23 mouse cellular contexts compared by ENCODE assay signal in genomic region chr9:71159686-71160085, GRCm38 (mm10). TPM values are rescaled to one million over a fixed set of nuclear protein-coding genes. Genes with fewer than 3 reads are reported as not detected.
DNase-seq lines count a peak whose midpoint lies in the region; ATAC-seq and TF ChIP-seq lines count a peak whose summit lies in the region.
"Had no signal": no experiment of that assay in that cellular context is flagged by ENCODE, and none has a peak within 500 bp of the region (broad histone marks: within the 10 kb centered on the region; RNA-seq: fewer than 3 reads in every experiment).

No protein-coding gene starts in this region.

- peaks cover 34% of the 10 kb centered on the region for H3K4me1 ChIP-seq in liver, adult 2 months (ENCODE audit: control insufficient read depth, insufficient read depth, low read length)
- H3K4me1 ChIP-seq in liver, embryonic 13.5 days (replicated peaks) = peaks cover 99% of the 10 kb centered on the region
- H3K4me1 ChIP-seq in liver, embryonic 16.5 days (ENCODE audit: control insufficient read depth, low read depth, low read length) = peaks cover 91% of the 10 kb centered on the region
- H3K4me1 ChIP-seq: forebrain, embryonic 13.5 days; hindbrain, embryonic 15.5 days had no signal

- H3K9me3 ChIP-seq in liver, embryonic 13.5 days (replicated peaks) = no peaks in the 10 kb centered on the region
- H3K9me3 ChIP-seq in liver, embryonic 16.5 days (replicated peaks; ENCODE audit: control insufficient read depth, low read length) = no peaks in the 10 kb centered on the region
- H3K9me3 ChIP-seq: forebrain, embryonic 10.5 days; forebrain, embryonic 13.5 days; G1E; hindbrain, embryonic 12.5 days; hindbrain, embryonic 15.5 days had no signal

- peak overlapping the region; percentile 94 for H3K27ac ChIP-seq in liver, adult 2 months (replicated peaks; ENCODE audit: insufficient read depth, low read depth, low read length)
- H3K27ac ChIP-seq in liver, embryonic 13.5 days = peak overlapping the region; percentile 96
- peak overlapping the region; percentile 90 for H3K27ac ChIP-seq in liver, embryonic 16.5 days (ENCODE audit: low read length)
- H3K27ac ChIP-seq: forebrain, embryonic 10.5 days; forebrain, embryonic 13.5 days; hindbrain, embryonic 12.5 days; hindbrain, embryonic 15.5 days had no signal

- peak overlapping the region; percentile 48 for H3K4me3 ChIP-seq in liver, adult 2 months (ENCODE audit: insufficient read depth, low read depth, low read length)
- no peak overlapping the region for H3K4me3 ChIP-seq in liver, embryonic 13.5 days (replicated peaks)
- H3K4me3 ChIP-seq in liver, embryonic 16.5 days (ENCODE audit: low read depth, low read length) = no peak overlapping the region
- H3K4me3 ChIP-seq: forebrain, embryonic 10.5 days; forebrain, embryonic 13.5 days; hindbrain, embryonic 12.5 days; hindbrain, embryonic 15.5 days had no signal

- TF ChIP-seq POLR2A in liver, adult 2 months (IDR thresholded peaks at IDR 0.05; ENCODE audit: extremely low read depth, insufficient read depth, low read length) = no peak

- H3K9ac ChIP-seq in liver, adult 2 months (ENCODE audit: low read depth, low read length) = peak overlapping the region; percentile 69
- no peak overlapping the region; the same call in 1 of the 2 replicates for H3K9ac ChIP-seq in liver, embryonic 13.5 days
- no peak overlapping the region; the same call in 1 of the 2 replicates for H3K9ac ChIP-seq in liver, embryonic 16.5 days (ENCODE audit: low read depth, low read length)
- H3K9ac ChIP-seq: forebrain, embryonic 13.5 days; hindbrain, embryonic 12.5 days; hindbrain, embryonic 15.5 days had no signal

- ATAC-seq in liver, embryonic 13.5 days (ENCODE audit: low read depth) = no peak
- ATAC-seq in liver, embryonic 16.5 days (ENCODE audit: low read depth) = no peak
- no peak for ATAC-seq in megakaryocyte, adult 5-6 weeks (ENCODE audit: poor library complexity, severe bottlenecking)
- ATAC-seq: activated CD4-positive, CD25-positive, alpha-beta regulatory T cell, adult 4 months; forebrain, embryonic 13.5 days; forebrain, embryonic 16.5 days had no signal

- peaks cover 9% of the 10 kb centered on the region for H3K36me3 ChIP-seq in liver, adult 2 months (ENCODE audit: control insufficient read depth, insufficient read depth, low read length)
- H3K36me3 ChIP-seq in liver, embryonic 13.5 days = no peaks in the 10 kb centered on the region
- H3K36me3 ChIP-seq in liver, embryonic 16.5 days (ENCODE audit: control insufficient read depth, insufficient read depth) = no peaks in the 10 kb centered on the region
- H3K36me3 ChIP-seq: forebrain, embryonic 10.5 days; G1E; hindbrain, embryonic 12.5 days; hindbrain, embryonic 15.5 days had no signal

- peaks cover 24% of the 10 kb centered on the region; the same call in 1 of the 2 replicates for H3K79me2 ChIP-seq in liver, adult 2 months (ENCODE audit: control insufficient read depth, insufficient read depth, low read length)

- H3K27me3 ChIP-seq in liver, adult 2 months (ENCODE audit: control insufficient read depth, insufficient read depth, low read length) = no peaks in the 10 kb centered on the region
- H3K27me3 ChIP-seq in liver, embryonic 13.5 days = no peaks in the 10 kb centered on the region
- H3K27me3 ChIP-seq in liver, embryonic 16.5 days (ENCODE audit: control insufficient read depth, insufficient read depth, low read depth, low read length) = no peaks in the 10 kb centered on the region
- H3K27me3 ChIP-seq: CH12.LX; forebrain, embryonic 13.5 days; hindbrain, embryonic 12.5 days; hindbrain, embryonic 15.5 days had no signal

- 15% methylated on average over 5 of the region's 5 CpGs for WGBS in liver, adult 2 months
- 80% methylated on average over 5 of the region's 5 CpGs for WGBS in liver, embryonic 13.5 days (ENCODE audit: insufficient replicate concordance)
- whole genome bisulfite sequencing in liver, embryonic 16.5 days (ENCODE audit: insufficient replicate concordance) = 71% methylated on average over 5 of the region's 5 CpGs

- TF ChIP-seq CTCF in liver, adult 2 months (IDR thresholded peaks at IDR 0.05; ENCODE audit: low read depth, low read length) = no peak

- DNase-seq in liver, adult 2 months (ENCODE audit: extremely low read depth, low read depth, low spot score) = peak; percentile 88
- DNase-seq in liver = no peak
- DNase-seq in liver, embryonic 13.5 days = no peak
- no peak for DNase-seq in MN1 (ENCODE audit: low spot score)
- no peak for DNase-seq in natural killer cell, adult 2 months (ENCODE audit: low spot score in 2 of 2)
- DNase-seq: adrenal gland, postnatal 10 days; adrenal gland, postnatal 36 days; B cell, adult 2 months; cerebellum, adult 18-20 months; cerebellum, adult 9-10 months; cerebellum, postnatal 14 days; gastrocnemius, postnatal 25 days had no signal

- H3K4me2 ChIP-seq in liver, embryonic 13.5 days = no peak overlapping the region
- no peak overlapping the region for H3K4me2 ChIP-seq in liver, embryonic 16.5 days (ENCODE audit: low read depth, low read length)
- H3K4me2 ChIP-seq: forebrain, embryonic 13.5 days; heart, embryonic 11.5 days; hindbrain, embryonic 12.5 days; hindbrain, embryonic 15.5 days had no signal

RNA-seq across cellular contexts. Expression of gene Aqp9, which starts 8.8 kb away (rescaled TPM):
- 254 and 300 TPM in 2 replicates for total RNA-seq in liver, adult 2 months (2014; rRNA removed)
- polyA plus RNA-seq in liver, adult 2 months (2012; rRNA removed) = 110 and 114 TPM in 2 replicates
- 8.3 and 9.3 TPM in 2 replicates for polyA plus RNA-seq in liver, embryonic 13.5 days (2015; fragmentation: Nextera tagmentation; extraction: Ambion mirVana)
- 7.5 and 9.0 TPM in 2 replicates for polyA plus RNA-seq in liver, embryonic 16.5 days (2015; fragmentation: Nextera tagmentation; extraction: Ambion mirVana)
- 12.4 and 15.5 TPM in 2 replicates for total RNA-seq in megakaryocyte, adult 5-6 weeks (2015)
- 13.0 and 16.7 TPM in 2 replicates for total RNA-seq in megakaryocyte, adult 5-6 weeks (2017)
- polyA plus RNA-seq: forebrain, embryonic 10.5 days; hindbrain, embryonic 12.5 days had no signal

RNA-seq across cellular contexts. Expression of gene Aldh1a2, which starts 55.9 kb away (rescaled TPM):
- total RNA-seq in liver, adult 2 months (2014; rRNA removed) = 0.34 and 0.46 TPM in 2 replicates
- polyA plus RNA-seq in liver, adult 2 months (2012; rRNA removed) = 0.09 and 0.16 TPM in 2 replicates
- polyA plus RNA-seq in liver, embryonic 13.5 days (2015; fragmentation: Nextera tagmentation; extraction: Ambion mirVana) = 2.0 and 2.8 TPM in 2 replicates
- polyA plus RNA-seq in liver, embryonic 16.5 days (2015; fragmentation: Nextera tagmentation; extraction: Ambion mirVana) = 1.1 and 1.6 TPM in 2 replicates
- 0.11 TPM in 1 of 2 replicates, not detected in the other for total RNA-seq in megakaryocyte, adult 5-6 weeks (2015)
- total RNA-seq in megakaryocyte, adult 5-6 weeks (2017) = 0.08 and 0.11 TPM in 2 replicates
- total RNA-seq: G1E had no signal
- polyA plus RNA-seq: activated CD4-positive, CD25-positive, alpha-beta regulatory T cell, adult 4 months; G1E had no signal

Comparison
In these comparisons a context has a peak if more than half of its experiments do, and no peak if none do; other contexts are left out.
1. RNA of gene Aqp9, which starts 8.8 kb away (polyA plus RNA-seq): 110 to 114 TPM in liver, adult 2 months; 8.3 to 9.3 TPM in liver, embryonic 13.5 days and 7.5 to 9.0 TPM in liver, embryonic 16.5 days; every median in the first group is over 10 times any median in the second.
2. Peak in every context shown above with its lines, with median percentiles within 50 percentile points of each other: H3K27ac ChIP-seq.